Mouse (Mus musculus) T-helper 2 cell (primary cell): Measurements from ENCODE around the gene Art4.

ENCODE experiments used
- in situ Hi-C: fragments of 300-600 bp; cut with MboI, MseI; formaldehyde crosslinking; loops from one replicate; pipeline ENCODE4 v1.15.1; 2025; ENCODE audit warnings: high pct_unique_total_duplicates

The Art4 gene

GRCm38 (mm10) chr6:136857186-136857872, at the start of gene Art4:
Gene Art4 (minus strand): TSS chr6:136857733.
- in situ Hi-C loops: loop anchor here (10.0 kb wide), 2 partner anchors 67 to 107 kb away; partner anchors contain the start of genes Erp27 and Pde6h

GRCm38 (mm10) chr6:136906937-136907293, 49.4 kb upstream of the Art4 start:
- in situ Hi-C loops: no loop called here

GRCm38 (mm10) chr6:136906283-136906936, 48.9 kb upstream of the Art4 start:
- in situ Hi-C loops: no loop called here

GRCm38 (mm10) chr6:136903885-136904470, 46.4 kb upstream of the Art4 start:
- in situ Hi-C loops: loop anchor here (5.0 kb wide), 1 partner anchor 42 kb away; no protein-coding TSS in a partner anchor

GRCm38 (mm10) chr6:136902527-136902926, 45.0 kb upstream of the Art4 start:
- in situ Hi-C loops: loop anchor here (5.0 kb wide), 1 partner anchor 40 kb away; no protein-coding TSS in a partner anchor

- in situ Hi-C loops: loop anchor here (5.0 kb wide), 1 partner anchor 39 kb away; no protein-coding TSS in a partner anchor
Measured at GRCm38 (mm10) chr6:136901010-136901409, 43.5 kb upstream of the Art4 start.

- in situ Hi-C loops: loop anchor here (5.0 kb wide), 1 partner anchor 38 kb away; no protein-coding TSS in a partner anchor
Measured at GRCm38 (mm10) chr6:136900369-136901009, 43.0 kb upstream of the Art4 start.

- in situ Hi-C loops: loop anchor here (25.0 kb wide), 1 partner anchor 263 kb away; the partner anchor contains the start of gene Rerg
Measured at GRCm38 (mm10) chr6:136898954-136899353, 41.4 kb upstream of the Art4 start.

- in situ Hi-C loops: loop anchor here (25.0 kb wide), 1 partner anchor 264 kb away; the partner anchor contains the start of gene Rerg
Measured at GRCm38 (mm10) chr6:136898222-136898621, 40.7 kb upstream of the Art4 start.

GRCm38 (mm10) chr6:136897789-136898188, 40.3 kb upstream of the Art4 start:
- in situ Hi-C loops: loop anchor here (25.0 kb wide), 1 partner anchor 265 kb away; the partner anchor contains the start of gene Rerg

- in situ Hi-C loops: loop anchor here (25.0 kb wide), 1 partner anchor 268 kb away; the partner anchor contains the start of gene Rerg
Measured at GRCm38 (mm10) chr6:136894532-136895339, 37.2 kb upstream of the Art4 start.

GRCm38 (mm10) chr6:136892002-136892401, 34.5 kb upstream of the Art4 start:
- in situ Hi-C loops: loop anchor here (25.0 kb wide), 1 partner anchor 270 kb away; the partner anchor contains the start of gene Rerg

- in situ Hi-C loops: loop anchor here (25.0 kb wide), 1 partner anchor 273 kb away; the partner anchor contains the start of gene Rerg
Measured at GRCm38 (mm10) chr6:136889554-136889953, 32.0 kb upstream of the Art4 start.

- in situ Hi-C loops: loop anchor here (25.0 kb wide), 1 partner anchor 273 kb away; the partner anchor contains the start of gene Rerg
Measured at GRCm38 (mm10) chr6:136889067-136889466, 31.5 kb upstream of the Art4 start.

GRCm38 (mm10) chr6:136887854-136888253, 30.3 kb upstream of the Art4 start:
- in situ Hi-C loops: loop anchor here (25.0 kb wide), 1 partner anchor 274 kb away; the partner anchor contains the start of gene Rerg

GRCm38 (mm10) chr6:136884766-136885165, 27.2 kb upstream of the Art4 start:
- in situ Hi-C loops: loop anchor here (25.0 kb wide), 1 partner anchor 278 kb away; the partner anchor contains the start of gene Rerg

- in situ Hi-C loops: loop anchor here (25.0 kb wide), 1 partner anchor 278 kb away; the partner anchor contains the start of gene Rerg
Measured at GRCm38 (mm10) chr6:136883961-136884360, 26.4 kb upstream of the Art4 start.

- in situ Hi-C loops: loop anchor here (25.0 kb wide), 1 partner anchor 279 kb away; the partner anchor contains the start of gene Rerg
Measured at GRCm38 (mm10) chr6:136883431-136883915, 25.9 kb upstream of the Art4 start.

GRCm38 (mm10) chr6:136881678-136882077, 24.1 kb upstream of the Art4 start:
- in situ Hi-C loops: loop anchor here (25.0 kb wide), 1 partner anchor 281 kb away; the partner anchor contains the start of gene Rerg

- in situ Hi-C loops: loop anchor here (25.0 kb wide), 1 partner anchor 287 kb away; the partner anchor contains the start of gene Rerg
Measured at GRCm38 (mm10) chr6:136875670-136876069, 18.1 kb upstream of the Art4 start, which contains the start of gene Mgp. Gene Mgp (minus strand): TSS chr6:136875823.
